Mouse (Mus musculus): ENCODE data around the gene Gm10837.
"Not testable (repeated sequence)": the region's sequence is repeated elsewhere in the genome, so short reads cannot be mapped to it uniquely, and the experiment has no call there.

The Gm10837 gene

DNA sequence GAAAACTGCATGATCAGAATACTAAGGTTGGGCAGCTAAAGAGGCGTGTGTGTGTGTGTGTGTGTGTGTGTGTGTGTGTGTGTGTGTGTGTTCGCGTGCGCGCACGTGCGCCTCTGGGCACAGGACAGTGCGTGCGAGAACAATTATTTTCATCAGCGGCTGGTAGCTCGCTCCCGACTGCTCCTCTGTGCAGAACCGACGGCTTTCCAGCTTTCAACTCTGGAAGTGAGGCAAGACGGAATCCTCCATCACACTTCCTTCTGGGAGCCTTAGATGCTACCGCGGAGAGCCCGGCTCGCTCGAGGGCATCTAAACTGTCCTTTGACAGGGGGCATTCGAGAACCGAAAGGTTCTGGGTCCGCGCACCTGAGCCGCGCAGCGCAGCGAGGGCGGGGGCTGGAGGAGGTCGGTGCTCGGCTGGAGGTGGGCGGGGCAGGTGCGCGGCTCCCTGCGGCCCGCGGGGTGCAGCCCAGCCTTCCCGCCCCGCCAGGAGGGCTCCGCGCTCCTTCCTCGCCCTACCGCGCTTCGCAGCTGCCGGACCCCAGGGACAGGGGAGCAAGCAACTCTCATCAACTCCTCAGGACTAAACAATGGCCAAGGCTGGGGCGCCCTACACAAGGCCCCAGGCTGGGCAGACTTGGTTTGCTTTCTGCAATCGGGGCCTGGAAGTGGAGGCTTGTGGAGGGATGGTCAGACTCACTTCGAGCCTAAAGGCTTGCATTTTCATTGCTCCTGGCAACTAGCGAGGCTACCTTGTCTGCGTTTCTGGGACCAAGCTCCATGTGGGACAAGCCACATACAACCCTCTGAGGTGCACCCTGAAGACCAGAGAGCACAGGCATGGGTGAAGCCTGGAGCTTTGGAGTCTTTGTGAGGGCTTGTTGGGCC lies at the start of gene Gm10837:
Gene Gm10837, plus strand, starts transcription at position 146 of the 888 bp plus-strand sequence.
- no peak for DNase-seq (ENCODE audit: low spot score)

- no peak for DNase-seq (ENCODE audit: low spot score)
These were observed 40.5 kb upstream of the Gm10837 start for GRCm38 (mm10) chr14:122449601-122450495.

DNA sequence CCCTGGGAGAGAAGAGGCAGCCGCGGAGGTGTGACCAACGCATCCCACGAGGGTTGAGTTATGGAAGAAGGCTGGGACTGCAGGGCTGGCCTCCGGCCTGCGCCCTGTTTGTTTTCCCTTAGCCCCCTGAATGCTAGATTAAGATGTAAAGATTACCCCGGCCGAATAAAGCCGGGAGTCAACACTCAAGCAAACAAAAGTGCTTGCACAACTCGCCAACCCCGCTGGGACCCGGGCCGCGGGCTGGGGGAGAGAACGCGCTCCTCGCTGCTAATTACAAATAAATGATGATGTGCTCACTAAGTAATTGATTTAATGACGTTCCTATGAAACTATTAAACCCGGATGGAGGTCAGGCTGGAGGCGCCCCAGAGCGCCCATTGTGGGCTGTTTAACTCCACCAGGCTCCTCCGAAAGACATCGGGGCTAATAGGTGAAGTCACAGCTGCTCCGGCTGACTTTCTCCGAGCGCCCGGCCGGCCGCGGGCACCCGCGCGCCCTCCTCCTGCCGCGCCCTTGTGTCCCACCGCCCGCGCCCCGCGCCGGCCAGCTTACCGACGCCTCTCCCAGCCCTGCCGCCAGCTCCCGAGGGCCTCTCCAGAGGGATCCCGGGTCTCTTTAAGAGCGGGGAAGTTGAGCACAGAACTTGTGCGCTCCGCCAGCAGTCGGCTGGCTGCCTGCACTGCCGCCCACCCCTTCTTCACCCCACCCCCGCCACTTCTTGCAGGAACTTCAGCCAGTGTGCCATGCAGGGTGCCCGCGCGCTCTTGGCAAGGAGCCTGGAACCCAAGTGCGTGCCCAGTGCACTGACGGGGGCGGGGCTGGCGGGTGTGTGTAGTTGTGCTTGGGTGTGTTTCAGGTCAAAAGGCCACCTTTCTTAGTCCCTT lies 39.6 kb upstream of the Gm10837 start, which contains the start of gene Gm5089:
Gene Gm5089, minus strand, starts transcription at position 620 of the 887 bp plus-strand sequence.
- no peak for DNase-seq (ENCODE audit: low spot score)

- no peak for DNase-seq (ENCODE audit: low spot score)
These were observed 38.7 kb upstream of the Gm10837 start for GRCm38 (mm10) chr14:122451551-122452145.

- DNase-seq (ENCODE audit: low spot score): no peak
These were observed 37.5 kb upstream of the Gm10837 start for GRCm38 (mm10) chr14:122452701-122453387.

- no peak for DNase-seq (ENCODE audit: low spot score)
These were observed 36.9 kb upstream of the Gm10837 start for GRCm38 (mm10) chr14:122453388-122453995.

DNA sequence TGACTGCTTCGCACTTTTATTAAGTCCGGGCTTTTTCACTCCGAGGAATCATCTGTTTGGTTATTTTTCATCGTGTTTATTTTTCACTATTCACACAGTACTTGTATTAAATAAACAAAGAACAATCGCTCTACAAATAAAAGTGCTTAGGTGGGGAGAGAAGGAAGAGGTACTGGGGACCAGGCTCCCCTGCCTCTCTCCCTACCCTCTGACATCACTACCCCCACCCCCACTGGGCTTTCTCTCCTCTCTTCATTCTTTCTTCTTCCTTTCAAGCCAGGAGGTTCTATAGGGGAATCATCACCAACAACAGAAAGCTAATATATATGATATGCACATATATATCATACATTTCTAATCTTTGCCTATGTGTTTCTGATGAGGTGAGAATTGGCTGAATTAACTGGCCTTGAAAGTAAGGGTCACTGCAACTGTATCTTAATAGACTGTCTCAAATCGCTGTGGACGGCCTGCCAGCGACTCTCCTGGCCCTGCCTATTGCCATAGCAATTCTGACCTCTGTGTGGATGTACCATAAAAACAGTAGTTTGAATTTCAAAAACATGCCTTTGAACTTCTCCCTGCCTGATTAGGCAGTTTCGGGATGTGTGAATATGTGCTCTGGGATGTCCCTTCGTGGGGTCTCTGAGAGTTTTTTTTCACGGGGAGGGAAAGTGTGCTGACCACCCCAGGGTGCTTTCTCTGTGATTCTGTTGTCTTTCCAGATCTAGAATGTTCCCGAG lies 36.2 kb upstream of the Gm10837 start:
- no peak for DNase-seq (ENCODE audit: low spot score)

DNA sequence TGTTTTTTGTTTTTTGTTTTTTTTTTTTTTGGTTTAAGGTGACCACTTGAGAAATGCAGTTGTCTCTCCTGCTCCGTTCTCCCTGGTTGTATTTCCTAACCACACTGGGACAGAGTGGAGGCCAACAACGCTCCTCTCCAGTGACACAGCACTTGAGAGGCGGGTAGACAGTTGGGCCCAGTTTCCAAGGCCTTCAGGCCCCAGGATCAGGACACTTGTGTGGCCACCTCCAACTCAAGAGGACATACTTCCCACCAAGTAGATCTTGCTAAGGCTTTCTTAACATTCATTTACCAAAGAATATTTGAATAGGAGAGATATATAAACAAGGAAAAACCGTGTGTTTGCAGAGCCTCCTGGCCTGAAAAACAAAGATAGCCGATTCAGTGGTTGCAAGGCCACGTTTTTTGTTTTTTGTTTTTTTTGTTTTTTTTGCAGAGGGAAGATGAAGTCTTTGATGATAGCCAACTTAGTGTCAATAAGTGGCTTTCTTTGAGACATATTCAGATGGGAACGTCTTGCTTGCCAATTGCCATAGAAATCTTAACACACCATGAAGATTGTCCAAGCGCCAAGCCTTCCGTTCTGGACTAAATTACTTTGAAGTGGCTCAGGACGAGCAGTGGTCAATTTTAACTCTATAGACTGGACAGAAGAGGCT lies 35.4 kb upstream of the Gm10837 start:
- no peak for DNase-seq (ENCODE audit: low spot score)

GRCm38 (mm10) chr14:122455562-122455958 lies 34.8 kb upstream of the Gm10837 start:
- no peak for DNase-seq (ENCODE audit: low spot score)

DNA sequence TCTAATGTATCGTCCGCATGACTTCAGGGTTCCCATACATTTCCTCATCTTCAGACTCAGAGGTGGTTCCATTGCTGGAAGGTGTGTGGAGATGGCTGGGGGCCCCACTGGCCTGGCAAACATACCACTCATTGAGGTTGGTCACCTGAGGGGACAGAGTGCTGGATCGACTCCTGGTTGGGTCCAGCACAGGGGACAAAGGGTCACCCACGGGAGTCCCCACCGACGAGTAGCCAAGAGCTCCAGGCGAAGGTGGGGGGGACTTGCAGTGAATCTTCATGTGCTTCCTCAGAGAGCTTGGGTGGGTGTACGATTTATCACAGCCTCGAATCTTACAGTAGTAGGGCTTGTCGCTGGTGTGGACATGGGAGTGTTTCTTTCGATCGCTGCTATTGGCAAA lies 31.1 kb upstream of the Gm10837 start:
- DNase-seq (ENCODE audit: low spot score): not testable (repeated sequence)

GRCm38 (mm10) chr14:122459776-122460175 lies 30.6 kb upstream of the Gm10837 start:
- DNase-seq (ENCODE audit: low spot score): no peak

DNA sequence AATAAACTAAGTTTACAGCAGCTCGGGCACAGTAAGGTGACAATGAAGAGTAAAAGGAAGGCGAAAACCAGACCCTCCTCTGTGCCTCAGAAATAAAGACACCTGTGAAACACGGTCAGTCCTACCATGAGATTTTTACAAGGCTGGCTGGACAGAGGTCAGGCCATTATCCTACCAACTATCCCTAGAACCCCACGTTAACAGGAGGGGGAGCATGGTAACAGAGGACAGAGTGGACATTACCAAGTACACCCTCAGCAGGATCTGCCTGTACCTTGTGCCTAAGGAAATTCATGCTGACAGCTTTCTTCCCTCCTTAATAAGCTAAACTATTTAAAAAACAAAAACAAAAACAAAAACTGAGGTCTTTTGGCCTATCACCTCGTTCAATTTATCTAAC lies 30.2 kb upstream of the Gm10837 start:
- no peak for DNase-seq (ENCODE audit: low spot score)

GRCm38 (mm10) chr14:122461500-122461899 lies 28.9 kb upstream of the Gm10837 start:
- no peak for DNase-seq (ENCODE audit: low spot score)

DNA sequence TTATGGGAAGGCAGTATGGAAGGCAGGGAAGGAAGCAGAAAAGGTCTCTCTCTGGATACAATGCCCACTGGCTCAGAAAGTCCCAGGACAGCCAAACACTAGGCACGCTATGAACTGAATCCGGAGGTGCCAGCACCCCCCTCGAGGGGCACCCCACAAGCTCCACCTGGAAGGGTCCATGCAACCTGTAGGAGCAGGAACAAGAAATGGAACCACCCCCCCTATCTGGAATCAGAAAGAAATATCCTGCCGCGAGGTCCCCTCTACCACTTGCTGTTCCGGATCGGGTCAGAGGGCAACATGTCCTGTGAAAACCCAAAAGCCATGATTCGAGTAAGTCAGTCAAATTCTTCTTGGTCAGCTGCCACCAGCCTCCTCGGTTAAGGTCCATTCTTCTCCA lies 28.4 kb upstream of the Gm10837 start:
- no peak for DNase-seq (ENCODE audit: low spot score)

DNA sequence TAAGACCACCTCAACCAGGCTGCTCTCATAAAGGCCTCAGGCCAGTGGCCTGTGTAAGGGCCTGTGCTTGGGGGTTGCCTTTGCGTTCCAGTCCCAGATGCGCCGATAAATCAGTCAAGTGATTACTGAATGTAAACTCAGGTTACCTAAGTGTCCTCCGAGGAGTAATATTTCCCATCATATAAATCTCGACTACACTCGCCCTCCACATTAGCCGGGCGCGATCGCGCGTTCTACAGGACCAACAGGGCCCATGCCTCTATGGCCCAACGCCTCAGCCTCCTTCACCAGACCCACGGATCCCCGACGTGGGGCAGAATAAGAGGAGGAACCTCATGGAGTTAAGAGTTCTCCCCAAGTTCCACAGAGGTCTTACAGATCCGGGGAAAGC lies 27.7 kb upstream of the Gm10837 start:
- no peak for DNase-seq (ENCODE audit: low spot score)

DNA sequence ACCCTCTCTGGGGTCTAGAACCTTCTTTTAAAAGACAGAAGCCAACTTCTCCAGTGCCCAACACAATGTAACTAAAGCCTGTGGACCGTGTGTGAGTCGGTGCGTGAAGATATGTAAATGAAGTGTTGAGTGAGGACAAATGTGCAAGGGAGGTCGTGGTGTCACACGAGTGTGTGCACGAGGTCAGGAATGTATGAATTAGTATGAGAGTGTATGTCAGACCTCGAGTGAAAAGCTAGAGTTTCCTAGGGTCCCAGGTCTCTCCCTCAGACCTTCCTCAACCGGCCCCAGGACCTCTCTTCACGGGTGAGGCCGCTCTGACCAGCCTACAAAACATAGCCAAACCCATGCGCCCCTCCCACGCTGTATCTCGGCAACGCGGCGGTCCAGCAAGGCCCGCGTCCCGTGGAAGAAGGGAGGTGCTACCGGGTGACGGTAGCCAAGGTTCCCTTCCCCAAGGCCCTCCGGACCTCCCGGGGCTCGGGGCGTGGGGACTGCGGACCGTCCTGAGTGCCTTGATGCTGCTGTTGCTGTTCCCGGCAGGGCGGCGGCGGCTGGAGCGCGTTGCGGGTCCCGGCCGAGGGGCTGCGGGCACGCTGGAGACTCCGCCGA lies 27.2 kb upstream of the Gm10837 start:
- DNase-seq (ENCODE audit: low spot score): no peak

DNA sequence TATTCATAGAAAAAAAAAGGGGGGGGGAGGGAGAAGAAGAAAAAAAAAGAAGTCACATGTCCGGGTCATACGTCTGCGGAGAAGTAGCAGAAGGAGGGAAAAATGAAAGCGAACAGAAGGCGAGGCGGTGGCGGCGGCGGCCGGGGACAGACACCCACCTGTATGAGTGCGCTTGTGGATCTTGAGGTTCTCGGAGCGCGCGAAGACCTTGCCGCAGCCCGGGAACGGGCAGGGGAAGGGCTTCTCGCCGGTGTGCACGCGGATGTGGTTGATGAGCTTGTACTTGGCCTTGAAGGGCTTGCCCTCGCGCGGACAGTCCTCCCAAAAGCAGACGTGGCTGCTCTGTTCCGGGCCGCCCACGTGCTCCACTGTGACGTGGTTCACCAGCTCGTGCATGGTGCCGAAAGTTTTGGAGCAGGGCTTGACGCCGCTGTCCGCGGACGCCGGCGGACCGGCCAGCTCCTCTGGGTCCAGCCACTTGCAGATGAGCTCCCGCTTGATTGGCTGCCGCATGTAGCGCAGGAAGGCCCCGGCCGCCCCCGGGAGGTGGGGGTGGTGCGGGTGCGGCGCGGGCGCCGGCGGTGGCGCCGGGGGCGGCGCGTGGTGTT lies 26.5 kb upstream of the Gm10837 start:
- not testable (repeated sequence) for DNase-seq (ENCODE audit: low spot score)

DNA sequence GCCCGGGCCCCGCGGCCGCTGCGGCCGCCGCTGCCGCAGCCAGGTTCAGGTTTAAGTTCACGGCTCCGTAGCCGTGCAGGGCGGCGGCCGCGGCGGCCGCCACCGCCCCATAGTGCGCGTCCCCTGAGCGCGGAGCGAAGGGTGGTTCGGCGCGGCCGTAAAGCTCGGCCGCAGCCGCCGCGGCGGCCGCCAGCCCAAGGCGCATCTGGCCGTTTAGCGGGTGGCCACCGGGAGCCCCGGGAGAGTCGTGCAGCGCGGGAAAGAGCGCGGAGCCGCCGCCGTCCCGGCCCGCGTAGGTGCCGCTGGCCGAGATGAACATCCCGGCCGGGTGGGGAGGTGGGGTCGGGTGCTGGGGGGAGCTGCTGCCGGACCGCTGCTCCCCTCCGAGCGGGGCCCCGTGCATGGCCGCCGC lies 26.0 kb upstream of the Gm10837 start:
- DNase-seq (ENCODE audit: low spot score): no peak
